Mouse (Mus musculus) monocyte, adult 59 days (primary cell): ENCODE data around the gene Mob3a. TPM values are rescaled to one million over a fixed set of nuclear protein-coding genes. Genes with fewer than 3 reads are reported as not detected.

Experiments used
- total RNA-seq, 2 experiments: library from RNA; stranded (reverse); gene quantifications; one replicate each; pipeline ENCODE4 v1.2.4; 2023

The Mob3a gene
- total RNA-seq, result 100 to 1,000 TPM; 115 to 125 TPM

GRCm38 (mm10) chr10:80701721-80702535, at the start of gene Mob3a, which contains the start of gene Izumo4:
Mob3a (minus strand) TSS chr10:80701977.
Izumo4 (plus strand) TSS chr10:80702184.

GRCm38 (mm10) chr10:80742180-80742978, 40.6 kb upstream of the Mob3a start, which contains the start of gene Ap3d1:
Ap3d1 (minus strand) TSS chr10:80742264.

GRCm38 (mm10) chr10:80677942-80678436, 23.8 kb downstream of the Mob3a start, which contains the start of gene Mknk2:
Mknk2 (minus strand) TSS chr10:80678112.

GRCm38 (mm10) chr10:80656863-80657623, 44.7 kb downstream of the Mob3a start, which contains the start of gene Btbd2:
Btbd2 (minus strand) TSS chr10:80657071.

Other genes with a start within 250 kb of the Mob3a start
- not detected for gene Onecut3, start 207.1 kb downstream of the Mob3a start, total RNA-seq
- not detected for gene Atp8b3, start 162.9 kb downstream of the Mob3a start, total RNA-seq
- 100 to 1,000 TPM in 1 of 2 experiments, 10 to 100 TPM in 1; 98.6 to 111 TPM for gene Rexo1, start 140.4 kb downstream of the Mob3a start, total RNA-seq
- 10 to 100 TPM; 16.0 to 17.2 TPM for gene Klf16, start 124.7 kb downstream of the Mob3a start, total RNA-seq
- 10 to 100 TPM; 52.1 to 54.2 TPM for gene Abhd17a, start 111.6 kb downstream of the Mob3a start, total RNA-seq
- 10 to 100 TPM; 27.5 to 33.1 TPM for gene Scamp4, start 99.1 kb downstream of the Mob3a start, total RNA-seq
- 1 to 10 TPM; 6.9 to 8.3 TPM for gene Adat3, start 99.1 kb downstream of the Mob3a start, total RNA-seq
- gene Gm49322, start 96.0 kb downstream of the Mob3a start, total RNA-seq, result 1 to 10 TPM; 1.5 to 2.0 TPM
- 100 to 1,000 TPM; 111 TPM for gene Csnk1g2, start 79.1 kb downstream of the Mob3a start, total RNA-seq
- 10 to 100 TPM; 27.1 to 29.9 TPM for gene Btbd2, start 44.9 kb downstream of the Mob3a start, total RNA-seq
- gene Mknk2, start 23.9 kb downstream of the Mob3a start, total RNA-seq, result 100 to 1,000 TPM; 277 to 297 TPM
- 10 to 100 TPM; 11.6 to 13.5 TPM for gene Izumo4, start 207 bp upstream of the Mob3a start, total RNA-seq
- 100 to 1,000 TPM; 153 to 155 TPM for gene Ap3d1, start 40.3 kb upstream of the Mob3a start, total RNA-seq
- gene Dot1l, start 53.2 kb upstream of the Mob3a start, total RNA-seq, result 10 to 100 TPM; 37.6 to 42.3 TPM
- 10 to 100 TPM; 54.7 to 55.9 TPM for gene Sf3a2, start 96.2 kb upstream of the Mob3a start, total RNA-seq
- 100 to 1,000 TPM; 100 to 104 TPM for gene Plekhj1, start 96.6 kb upstream of the Mob3a start, total RNA-seq
- under 1 TPM; 0.30 to 0.58 TPM for gene Amh, start 103.3 kb upstream of the Mob3a start, total RNA-seq
- gene Jsrp1, start 111.5 kb upstream of the Mob3a start, total RNA-seq, result not detected
- gene Oaz1, start 124.7 kb upstream of the Mob3a start, total RNA-seq, result 100 to 1,000 TPM; 490 to 501 TPM
- not detected for gene Lingo3, start 142.1 kb upstream of the Mob3a start, total RNA-seq
- gene Lsm7, start 153.2 kb upstream of the Mob3a start, total RNA-seq, result 10 to 100 TPM; 15.9 to 29.9 TPM
- gene Sppl2b, start 153.3 kb upstream of the Mob3a start, total RNA-seq, result 10 to 100 TPM; 27.1 to 36.9 TPM
- not detected for gene Tmprss9, start 169.9 kb upstream of the Mob3a start, total RNA-seq
- 10 to 100 TPM; 49.5 to 51.3 TPM for gene Timm13, start 199.0 kb upstream of the Mob3a start, total RNA-seq
- 1 to 10 TPM; 4.1 to 4.5 TPM for gene Lmnb2, start 216.3 kb upstream of the Mob3a start, total RNA-seq
- 10 to 100 TPM; 39.5 to 46.2 TPM for gene Gadd45b, start 228.1 kb upstream of the Mob3a start, total RNA-seq